Mouse (Mus musculus) lung, postnatal 0 days (tissue): ENCODE measurements at regions not wholly inside any gene's neighbourhood (a gene's known extent, or its start where the extent isn't known, plus 50 kb on each side); places are given as distances from the start of the nearest gene placed in this dataset.

ENCODE experiments used
- ATAC-seq: fragments of 200-750 bp; cut with Nextera tagmentation; 2 replicates; pipeline ENCODE4 v1.8.0; 2017; ENCODE audit warnings: moderate library complexity
- DNase-seq: peaks from one replicate; pipeline ENCODE4 v3.0.0-alpha.2; 2016; ENCODE audit warnings: low spot score
- H3K27ac ChIP-seq: fragments of 300-500 bp; sonication (generic); 2 replicates; pipeline ENCODE4 v1.5.1; 2014; ENCODE audit warnings: antibody characterized with exemption, mild to moderate bottlenecking, low read length, mixed read lengths
- H3K27me3 ChIP-seq: fragments of 300-500 bp; sonication (generic); replicated peaks from 2 replicates; pipeline ENCODE4 v1.6.1; 2014; ENCODE audit warnings: low read length, mixed read lengths; ENCODE audit not compliant: insufficient read depth
- H3K36me3 ChIP-seq: fragments of 300-500 bp; sonication (generic); 2 replicates; pipeline ENCODE4 v1.6.1; 2014; ENCODE audit warnings: low read length, mixed read lengths; ENCODE audit not compliant: insufficient read depth
- H3K4me1 ChIP-seq: fragments of 300-500 bp; sonication (generic); 2 replicates; pipeline ENCODE4 v1.6.1; 2014; ENCODE audit warnings: antibody characterized with exemption, low read depth, low read length, mixed read lengths; ENCODE audit not compliant: insufficient read depth
- H3K4me2 ChIP-seq: fragments of 300-500 bp; sonication (generic); replicated peaks from 2 replicates; pipeline ENCODE4 v1.6.1; 2014; ENCODE audit warnings: low read depth, mild to moderate bottlenecking, low read length, moderate library complexity, mixed read lengths
- H3K4me3 ChIP-seq: fragments of 300-500 bp; sonication (generic); 2 replicates; pipeline ENCODE4 v1.5.1; 2014; ENCODE audit warnings: low read depth, low read length
- H3K9ac ChIP-seq: fragments of 300-500 bp; sonication (generic); replicated peaks from 2 replicates; pipeline ENCODE4 v1.6.1; 2014; ENCODE audit warnings: low read depth, mild to moderate bottlenecking
- H3K9me3 ChIP-seq: fragments of 300-500 bp; sonication (generic); 2 replicates; pipeline ENCODE4 v1.6.1; 2016; ENCODE audit warnings: low read length, mixed read lengths
- CTCF ChIP-seq: IDR thresholded peaks from 2 replicates; pipeline ENCODE4 v1.5.1; 2016; ENCODE audit warnings: antibody characterized with exemption, mild to moderate bottlenecking
- EP300 ChIP-seq: IDR thresholded peaks from 2 replicates; pipeline ENCODE4 v1.6.1; 2016; ENCODE audit warnings: antibody characterized with exemption, mild to moderate bottlenecking, control low read depth
- WGBS: fragments of 180-500 bp; shearing (Covaris S2); extraction: QIAGEN DNeasy Blood & Tissue Kit; methylation state at CpG from one replicate; pipeline ENCODE4 v1.1.7; 2014; 5-methylcytosine and 5-hydroxymethylcytosine counted together

GRCm38 (mm10) chr12:15115556-15115955 is 701.2 kb downstream of the Trib2 start:
- Histone ChIP-seq H3K4me1 (no peaks in the 10 kb centered on the region), H3K9me3 (no peaks in the 10 kb centered on the region), H3K4me2 (no peak overlapping the region), H3K36me3 (no peaks in the 10 kb centered on the region), H3K9ac (no peak overlapping the region), H3K4me3 (no peak overlapping the region), H3K27ac (no peak overlapping the region), H3K27me3 (no peaks in the 10 kb centered on the region)
- 81% methylated on average over 3 of the region's 3 CpGs for WGBS
- ATAC-seq (no peak), DNase-seq (no peak)
- no peak for TF ChIP-seq EP300
- TF ChIP-seq CTCF = no peak

- no peak overlapping the region for H3K27ac ChIP-seq
- no peak overlapping the region for H3K9ac ChIP-seq
- TF ChIP-seq EP300 (no peak), CTCF (no peak)
- no peak overlapping the region for H3K4me3 ChIP-seq
- DNase-seq (no peak), ATAC-seq (no peak)
- H3K9me3 ChIP-seq = no peaks in the 10 kb centered on the region
- WGBS = 85% methylated on average over 14 of the region's 14 CpGs
- no peaks in the 10 kb centered on the region for H3K27me3 ChIP-seq
- H3K36me3 ChIP-seq = no peaks in the 10 kb centered on the region
- H3K4me2 ChIP-seq = no peak overlapping the region
- no peaks in the 10 kb centered on the region for H3K4me1 ChIP-seq
Measured at GRCm38 (mm10) chr12:15114793-15115192, 701.9 kb downstream of the Trib2 start.

- TF ChIP-seq EP300 (no peak), CTCF (no peak)
- Histone ChIP-seq H3K27me3 (no peaks in the 10 kb centered on the region), H3K9ac (no peak overlapping the region), H3K4me1 (no peaks in the 10 kb centered on the region), H3K9me3 (no peaks in the 10 kb centered on the region), H3K36me3 (no peaks in the 10 kb centered on the region), H3K4me2 (no peak overlapping the region), H3K4me3 (no peak overlapping the region), H3K27ac (no peak overlapping the region)
- DNase-seq = no peak
- 76% methylated on average over 2 of the region's 2 CpGs for WGBS
- ATAC-seq = no peak
Measured at GRCm38 (mm10) chr12:15111049-15111448, 705.7 kb downstream of the Trib2 start.

GRCm38 (mm10) chr12:15104876-15105275 is 711.8 kb downstream of the Trib2 start:
- no peaks in the 10 kb centered on the region for H3K36me3 ChIP-seq
- no peak overlapping the region for H3K4me3 ChIP-seq
- no peaks in the 10 kb centered on the region for H3K27me3 ChIP-seq
- H3K4me1 ChIP-seq = no peaks in the 10 kb centered on the region
- no peak overlapping the region for H3K4me2 ChIP-seq
- H3K9me3 ChIP-seq = no peaks in the 10 kb centered on the region
- no peak for ATAC-seq
- H3K9ac ChIP-seq = no peak overlapping the region
- WGBS = 73% methylated on average over 2 of the region's 2 CpGs
- no peak for DNase-seq
- no peak overlapping the region for H3K27ac ChIP-seq
- TF ChIP-seq CTCF = no peak
- no peak for TF ChIP-seq EP300

- ATAC-seq (no peak), DNase-seq (peak; percentile 10)
- H3K9ac ChIP-seq = no peak overlapping the region
- no peak overlapping the region for H3K4me2 ChIP-seq
- TF ChIP-seq EP300 (no peak), CTCF (peak; percentile 43)
- H3K9me3 ChIP-seq = no peaks in the 10 kb centered on the region
- no peak overlapping the region for H3K27ac ChIP-seq
- no peak overlapping the region for H3K4me3 ChIP-seq
- no peaks in the 10 kb centered on the region for H3K27me3 ChIP-seq
- 61% methylated on average over 2 of the region's 2 CpGs for WGBS
- H3K36me3 ChIP-seq = no peaks in the 10 kb centered on the region
- no peaks in the 10 kb centered on the region for H3K4me1 ChIP-seq
Measured at GRCm38 (mm10) chr12:15078615-15079014, 738.1 kb downstream of the Trib2 start.

GRCm38 (mm10) chr12:15064351-15064750 is 752.4 kb downstream of the Trib2 start:
- Histone ChIP-seq H3K27me3 (no peaks in the 10 kb centered on the region), H3K9me3 (no peaks in the 10 kb centered on the region), H3K36me3 (no peaks in the 10 kb centered on the region), H3K4me1 (no peaks in the 10 kb centered on the region), H3K4me2 (no peak overlapping the region), H3K27ac (no peak overlapping the region), H3K4me3 (no peak overlapping the region), H3K9ac (no peak overlapping the region)
- no peak for TF ChIP-seq EP300
- no peak for TF ChIP-seq CTCF
- DNase-seq (no peak), ATAC-seq (no peak)
- WGBS = 67% methylated on average over 1 of the region's 1 CpGs

- TF ChIP-seq CTCF (no peak), EP300 (no peak)
- WGBS = 81% methylated on average over 5 of the region's 5 CpGs
- no peak overlapping the region for H3K4me2 ChIP-seq
- H3K4me3 ChIP-seq = no peak overlapping the region
- no peak overlapping the region for H3K9ac ChIP-seq
- H3K4me1 ChIP-seq = no peaks in the 10 kb centered on the region
- no peaks in the 10 kb centered on the region for H3K9me3 ChIP-seq
- ATAC-seq (no peak), DNase-seq (no peak)
- H3K27me3 ChIP-seq = no peaks in the 10 kb centered on the region
- no peak overlapping the region for H3K27ac ChIP-seq
- no peaks in the 10 kb centered on the region for H3K36me3 ChIP-seq
Measured at GRCm38 (mm10) chr12:15051387-15051786, 765.3 kb downstream of the Trib2 start.
